Mouse (Mus musculus) myocyte (in vitro differentiated cells): ENCODE measurements around the gene Lzts2. TPM values are rescaled to one million over a fixed set of nuclear protein-coding genes. Genes with fewer than 3 reads are reported as not detected.

Source experiments
- H3K27me3 ChIP-seq: one replicate; pipeline ENCODE4 v1.6.1; 2011; ENCODE audit not compliant: control insufficient read depth, insufficient read depth, insufficient read length
- H3K36me3 ChIP-seq: one replicate; pipeline ENCODE4 v1.6.1; 2011; ENCODE audit not compliant: control insufficient read depth, insufficient read depth
- H3K4me2 ChIP-seq: one replicate; pipeline ENCODE4 v1.6.1; 2011; ENCODE audit warnings: low read depth, control low read depth
- H3K4me3 ChIP-seq: one replicate; pipeline ENCODE4 v1.5.1; 2011; ENCODE audit warnings: mild to moderate bottlenecking, control low read depth, moderate library complexity
- H3K79me2 ChIP-seq: one replicate; pipeline ENCODE4 v1.6.1; 2011; ENCODE audit not compliant: control insufficient read depth, insufficient read depth
- H3ac ChIP-seq: one replicate; pipeline ENCODE4 v1.6.1; 2011; ENCODE audit not compliant: control insufficient read depth, insufficient read length
- CEBPB ChIP-seq: IDR thresholded peaks from 2 replicates; pipeline ENCODE4 v1.6.1; 2011; ENCODE audit warnings: mild to moderate bottlenecking, moderate library complexity; ENCODE audit not compliant: poor library complexity, insufficient read depth, severe bottlenecking
- E2F4 ChIP-seq: IDR thresholded peaks from one replicate; pipeline ENCODE4 v1.6.1; 2011; ENCODE audit warnings: mild to moderate bottlenecking, control low read depth, moderate library complexity; ENCODE audit not compliant: insufficient read depth
- MAX ChIP-seq: IDR thresholded peaks from one replicate; pipeline ENCODE4 v1.6.1; 2011; ENCODE audit warnings: low read depth, mild to moderate bottlenecking, control low read depth
- MYOD1 ChIP-seq, 3 experiments: IDR thresholded peaks; one replicate each; pipeline ENCODE4 v1.6.1; 2011; ENCODE audit warnings: control low read depth in 2 of 3, low read depth in 2 of 3, mild to moderate bottlenecking in 2 of 3, moderate library complexity in 1 of 3; ENCODE audit not compliant: insufficient read length in 2 of 3, control insufficient read depth in 1 of 3
- MYOG ChIP-seq, 3 experiments: IDR thresholded peaks; one replicate each; pipeline ENCODE4 v1.6.1; 2011; ENCODE audit warnings: control low read depth in 2 of 3, low read depth in 2 of 3, mild to moderate bottlenecking in 2 of 3; ENCODE audit not compliant: insufficient read length in 2 of 3, control insufficient read depth in 1 of 3, insufficient read depth in 1 of 3
- POLR2A ChIP-seq: IDR thresholded peaks from one replicate; pipeline ENCODE4 v1.6.1; 2011; ENCODE audit warnings: low read depth, mild to moderate bottlenecking, control low read depth, moderate library complexity; ENCODE audit not compliant: insufficient read length
- POLR2AphosphoS2 ChIP-seq: IDR thresholded peaks from one replicate; pipeline ENCODE4 v1.6.1; 2011; ENCODE audit warnings: low read depth, control low read depth; ENCODE audit not compliant: insufficient read length
- REST ChIP-seq: IDR thresholded peaks from one replicate; pipeline ENCODE4 v1.6.1; 2011; ENCODE audit warnings: mild to moderate bottlenecking, control low read depth, moderate library complexity; ENCODE audit not compliant: insufficient read depth, insufficient read length
- SRF ChIP-seq: IDR thresholded peaks from one replicate; pipeline ENCODE4 v1.6.1; 2011; ENCODE audit warnings: low read depth; ENCODE audit not compliant: control insufficient read depth, insufficient read length
- TCF12 ChIP-seq: IDR thresholded peaks from one replicate; pipeline ENCODE4 v1.6.1; 2011; ENCODE audit warnings: mild to moderate bottlenecking, control low read depth; ENCODE audit not compliant: poor library complexity, insufficient read depth, severe bottlenecking
- TCF3 ChIP-seq: IDR thresholded peaks from one replicate; pipeline ENCODE4 v1.6.1; 2011; ENCODE audit warnings: low read depth, control low read depth; ENCODE audit not compliant: insufficient read length
- USF1 ChIP-seq: IDR thresholded peaks from one replicate; pipeline ENCODE4 v1.6.1; 2011; ENCODE audit warnings: low read depth, mild to moderate bottlenecking, control low read depth, moderate library complexity
- polyA plus RNA-seq: library from polyadenylated mRNA; unstranded; fragments of >200 nt; fragmentation: generic; extraction: Trizol; gene quantifications from one replicate; pipeline ENCODE4 v1.2.1, GENCODE M21; 2012; ENCODE audit warnings: missing spikeins

Lzts2 gene
- polyA plus RNA-seq, 1 experiment = 66.1 TPM

DNA sequence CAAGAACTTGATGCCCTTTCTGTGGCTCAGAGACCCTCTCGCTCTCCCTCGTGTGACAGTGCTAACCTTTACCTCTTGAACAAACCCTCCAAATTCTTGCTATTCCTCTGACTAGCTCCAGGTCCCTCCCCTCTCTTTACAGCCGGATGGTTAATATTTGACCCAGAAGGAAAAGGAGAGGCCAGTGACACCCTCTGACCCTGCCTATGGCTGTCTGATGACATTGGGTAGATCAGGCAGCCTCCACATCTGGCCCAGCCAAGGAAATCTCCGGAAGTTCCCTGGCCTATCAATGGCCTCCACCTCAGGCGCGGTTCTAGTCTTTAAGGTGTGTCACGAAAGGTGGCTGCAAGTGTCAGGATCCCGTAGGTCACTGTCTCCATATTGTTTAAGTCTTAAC is 23.2 kb upstream of the Lzts2 start:
- Histone ChIP-seq H3K4me2 (no peak overlapping the region), H3K27me3 (peaks cover 5% of the 10 kb centered on the region)
- TF ChIP-seq CEBPB (no peak), MYOG (IDR thresholded peaks at IDR 0.05; ENCODE audit: control insufficient read depth in 1 of 3, insufficient read depth in 1 of 3, insufficient read length in 2 of 3, low read depth in 2 of 3) (no peak), POLR2AphosphoS2 (no peak), TCF12 (no peak), MYOD1 (IDR thresholded peaks at IDR 0.05; ENCODE audit: control insufficient read depth in 1 of 3, insufficient read length in 2 of 3, low read depth in 2 of 3) (no peak), E2F4 (no peak), REST (no peak), USF1 (no peak), SRF (no peak), TCF3 (no peak), POLR2A (no peak), MAX (no peak)

DNA sequence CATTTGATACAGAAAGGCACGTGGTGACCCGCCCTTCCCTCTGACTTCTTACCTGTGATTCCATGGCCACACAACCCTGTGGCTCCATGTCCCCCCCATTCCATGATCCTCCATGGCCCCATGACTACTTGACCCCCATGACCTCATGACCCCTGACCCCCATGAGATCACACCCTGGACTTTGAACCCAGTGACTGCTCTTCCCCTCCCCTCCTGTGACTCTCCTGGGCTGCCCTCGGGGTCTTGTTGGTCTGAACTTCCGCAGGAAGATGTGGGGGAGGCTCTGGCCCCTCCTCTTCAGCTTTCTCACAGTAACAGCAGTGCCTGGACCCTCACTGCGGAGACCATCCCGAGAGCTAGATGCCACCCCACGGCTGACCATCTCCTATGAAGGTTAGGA is 22.0 kb upstream of the Lzts2 start:
- Histone ChIP-seq H3K4me2 (no peak overlapping the region), H3K4me3 (no peak overlapping the region), H3K79me2 (no peaks in the 10 kb centered on the region), H3K36me3 (no peaks in the 10 kb centered on the region), H3K27me3 (peaks cover 5% of the 10 kb centered on the region), H3ac (no peak overlapping the region)
- no peak for TF ChIP-seq TCF3
- TF ChIP-seq E2F4 = no peak
- TF ChIP-seq MAX = no peak
- no peak for TF ChIP-seq CEBPB
- no peak for TF ChIP-seq POLR2AphosphoS2
- TF ChIP-seq MYOD1 (IDR thresholded peaks at IDR 0.05; ENCODE audit: control insufficient read depth in 1 of 3, insufficient read length in 2 of 3, low read depth in 2 of 3) = no peak

More for the DNA sequence above, 23.2 kb upstream of the Lzts2 start:
- H3K36me3 ChIP-seq = no peaks in the 10 kb centered on the region
- no peak overlapping the region for H3ac ChIP-seq
- no peaks in the 10 kb centered on the region for H3K79me2 ChIP-seq
- no peak overlapping the region for H3K4me3 ChIP-seq

DNA sequence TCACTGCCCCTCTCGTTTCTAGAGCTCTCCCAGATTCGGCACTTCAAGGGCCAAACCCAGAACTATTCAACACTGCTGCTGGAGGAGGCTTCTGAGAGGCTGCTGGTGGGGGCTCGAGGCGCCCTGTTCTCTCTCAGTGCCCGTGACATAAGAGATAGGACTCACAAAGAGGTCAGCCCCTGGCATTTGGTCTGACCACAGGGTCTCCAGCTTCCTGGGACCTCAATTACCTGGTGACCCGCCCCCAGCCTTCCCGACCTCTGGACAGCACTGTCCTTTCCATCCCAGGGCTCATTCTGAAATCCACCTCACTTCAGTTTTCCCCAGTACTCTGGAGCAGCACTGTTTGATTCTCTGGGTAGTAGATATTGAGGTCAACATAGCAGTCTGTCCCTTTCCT is 21.5 kb upstream of the Lzts2 start:
- no peak overlapping the region for H3K4me3 ChIP-seq
- H3ac ChIP-seq = no peak overlapping the region
- no peaks in the 10 kb centered on the region for H3K36me3 ChIP-seq
- H3K4me2 ChIP-seq = no peak overlapping the region
- no peaks in the 10 kb centered on the region for H3K79me2 ChIP-seq
- TF ChIP-seq TCF3 (no peak), CEBPB (no peak), REST (no peak), MAX (no peak), USF1 (no peak), POLR2AphosphoS2 (no peak), SRF (no peak), E2F4 (no peak), MYOD1 (IDR thresholded peaks at IDR 0.05; ENCODE audit: control insufficient read depth in 1 of 3, insufficient read length in 2 of 3, low read depth in 2 of 3) (no peak), MYOG (IDR thresholded peaks at IDR 0.05; ENCODE audit: control insufficient read depth in 1 of 3, insufficient read depth in 1 of 3, insufficient read length in 2 of 3, low read depth in 2 of 3) (no peak), TCF12 (no peak), POLR2A (no peak)
- peaks cover 5% of the 10 kb centered on the region for H3K27me3 ChIP-seq

DNA sequence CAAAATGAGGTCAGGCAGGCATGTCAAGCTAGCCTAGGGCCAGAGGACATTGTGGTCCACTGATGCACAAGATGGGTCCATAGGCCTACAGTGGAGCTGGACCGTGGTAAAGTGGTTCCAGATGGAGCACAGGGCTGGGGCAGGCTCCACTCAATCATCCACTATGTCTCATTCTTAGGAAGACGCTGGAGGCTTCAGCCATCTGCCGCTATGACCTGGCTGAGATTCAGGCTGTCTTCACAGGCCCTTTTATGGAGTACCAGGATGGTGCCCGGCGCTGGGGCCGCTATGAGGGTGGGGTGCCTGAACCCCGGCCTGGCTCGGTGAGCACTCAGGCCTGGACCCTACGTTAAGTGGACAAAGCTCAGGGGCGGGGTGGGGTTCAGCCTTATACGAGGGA is 16.4 kb upstream of the Lzts2 start:
- H3K36me3 ChIP-seq = no peaks in the 10 kb centered on the region
- TF ChIP-seq TCF3 (no peak), REST (no peak), POLR2AphosphoS2 (no peak), MYOG (IDR thresholded peaks at IDR 0.05; ENCODE audit: control insufficient read depth in 1 of 3, insufficient read depth in 1 of 3, insufficient read length in 2 of 3, low read depth in 2 of 3) (no peak)

DNA sequence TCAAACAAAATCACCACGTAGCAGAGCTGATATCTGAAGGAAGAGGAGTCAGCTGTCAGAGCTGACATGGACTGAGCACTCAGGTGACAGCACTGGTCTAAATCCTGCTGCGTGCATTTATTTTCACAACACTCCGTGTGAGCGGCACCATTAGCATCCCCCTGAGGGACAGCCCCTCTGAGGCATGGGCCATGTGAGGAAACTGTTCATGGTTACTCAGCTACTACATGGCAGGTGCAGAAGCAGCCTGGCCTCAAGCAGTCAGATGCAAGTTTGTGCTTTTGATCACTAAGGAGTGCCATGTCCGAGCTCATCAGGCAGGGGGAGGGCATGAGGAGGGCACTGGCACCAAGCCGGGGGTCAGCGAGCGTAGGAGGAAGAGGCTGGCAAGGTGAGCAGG is 14.6 kb upstream of the Lzts2 start:
- H3K27me3 ChIP-seq = no peaks in the 10 kb centered on the region
- no peak overlapping the region for H3ac ChIP-seq
- no peak overlapping the region for H3K4me3 ChIP-seq
- H3K36me3 ChIP-seq = no peaks in the 10 kb centered on the region
- H3K79me2 ChIP-seq = no peaks in the 10 kb centered on the region
- no peak overlapping the region for H3K4me2 ChIP-seq
- no peak for TF ChIP-seq POLR2A
- TF ChIP-seq MYOG (IDR thresholded peaks at IDR 0.05; ENCODE audit: control insufficient read depth in 1 of 3, insufficient read depth in 1 of 3, insufficient read length in 2 of 3, low read depth in 2 of 3) = no peak
- no peak for TF ChIP-seq TCF3
- no peak for TF ChIP-seq SRF
- no peak for TF ChIP-seq MYOD1 (IDR thresholded peaks at IDR 0.05; ENCODE audit: control insufficient read depth in 1 of 3, insufficient read length in 2 of 3, low read depth in 2 of 3)
- TF ChIP-seq CEBPB = no peak
- TF ChIP-seq E2F4 = no peak
- TF ChIP-seq REST = no peak
- TF ChIP-seq TCF12 = no peak
- TF ChIP-seq POLR2AphosphoS2 = no peak
- TF ChIP-seq USF1 = no peak
- TF ChIP-seq MAX = no peak

More for the DNA sequence above, 16.4 kb upstream of the Lzts2 start:
- Histone ChIP-seq H3ac (no peak overlapping the region), H3K4me3 (no peak overlapping the region), H3K4me2 (no peak overlapping the region), H3K79me2 (no peaks in the 10 kb centered on the region), H3K27me3 (no peaks in the 10 kb centered on the region)
